Comparison of ENCODE assay signal across 9 mouse cellular contexts in genomic region chr10:76961790-76962489, GRCm38 (mm10). TPM values are rescaled to one million over a fixed set of nuclear protein-coding genes. Genes with fewer than 3 reads are reported as not detected.
A peak's percentile ranks its signal among the peaks of the same experiment; 100 is the strongest.
DNase-seq lines count a peak whose midpoint lies in the region; ATAC-seq and TF ChIP-seq lines count a peak whose summit lies in the region.
"Had no signal": no experiment of that assay in that cellular context is flagged by ENCODE, and none has a peak within 500 bp of the region (broad histone marks: within the 10 kb centered on the region; RNA-seq: fewer than 3 reads in every experiment).

TSS of gene Pcbp3 (minus strand) at chr10:76961887.

- no peaks in the 10 kb centered on the region for H3K27me3 ChIP-seq in forebrain, postnatal 0 days (ENCODE audit: insufficient read depth, low read length)
- H3K27me3 ChIP-seq in neural tube, embryonic 15.5 days (replicated peaks), result no peaks in the 10 kb centered on the region

- 2% methylated on average over 61 of the region's 62 CpGs for WGBS in forebrain, postnatal 0 days
- WGBS in neural tube, embryonic 15.5 days, result 2% methylated on average over 59 of the region's 62 CpGs

- H3K4me1 ChIP-seq in forebrain, postnatal 0 days (ENCODE audit: insufficient read depth), result 0 out of 2 replicates have a peak, but pooled peaks cover 4% of the 10 kb centered on the region
- H3K4me1 ChIP-seq in neural tube, embryonic 15.5 days, result peaks cover 31% of the 10 kb centered on the region

- H3K9me3 ChIP-seq in forebrain, postnatal 0 days (ENCODE audit: low read length), result no peaks in the 10 kb centered on the region
- no peaks in the 10 kb centered on the region for H3K9me3 ChIP-seq in neural tube, embryonic 15.5 days (replicated peaks)

- peak within 1 kb of the TSS; percentile 69 for H3K27ac ChIP-seq in forebrain, postnatal 0 days (ENCODE audit: low read depth, low read length)
- peak within 1 kb of the TSS; percentile 82 for H3K27ac ChIP-seq in neural tube, embryonic 15.5 days (replicated peaks)
- H3K27ac ChIP-seq: macrophage had no signal

- H3K4me2 ChIP-seq in forebrain, postnatal 0 days (ENCODE audit: low read depth), result peak within 1 kb of the TSS; percentile 95
- H3K4me2 ChIP-seq in neural tube, embryonic 15.5 days, result peak within 1 kb of the TSS; percentile 96

- peak within 1 kb of the TSS; percentile 63 for H3K4me3 ChIP-seq in forebrain, postnatal 0 days (ENCODE audit: low read depth, low read length)
- peak within 1 kb of the TSS; percentile 81 for H3K4me3 ChIP-seq in neural tube, embryonic 15.5 days (replicated peaks)

- TF ChIP-seq CTCF in forebrain, postnatal 0 days (IDR thresholded peaks at IDR 0.05; ENCODE audit: low read depth), result no peak

- H3K9ac ChIP-seq in forebrain, postnatal 0 days, result peak within 1 kb of the TSS; percentile 70
- H3K9ac ChIP-seq in neural tube, embryonic 15.5 days (replicated peaks), result peak within 1 kb of the TSS; percentile 80

- ATAC-seq in forebrain, postnatal 0 days, result peak; percentile 98
- ATAC-seq in neural tube, embryonic 15.5 days (ENCODE audit: low FRiP score), result peak; percentile 98

- intact Hi-C loops in heart, postnatal 36 days (cut with DNase I), result loop anchor here (5.0 kb wide), 1 partner anchor 55 kb away; no protein-coding TSS in a partner anchor

- DNase-seq in MN1 (ENCODE audit: low spot score), result peak; percentile 99
- peak; percentile 97 for DNase-seq in cerebellum, adult 8-10 months
- DNase-seq in forebrain, postnatal 0 days, result peak; percentile 99
- peak; percentile 91 to 93 for DNase-seq in heart, postnatal 36 days
- DNase-seq in layer of hippocampus, adult 18-20 months (ENCODE audit: low spot score in 2 of 2), result peak; percentile 98 to 99
- DNase-seq in lung, adult 18-20 months, result peak; percentile 96 to 98
- peak; percentile 97 for DNase-seq in testis, postnatal 10 days (ENCODE audit: low spot score)

- H3K36me3 ChIP-seq in forebrain, postnatal 0 days (ENCODE audit: insufficient read depth), result no peaks in the 10 kb centered on the region
- H3K36me3 ChIP-seq in neural tube, embryonic 15.5 days, result no peaks in the 10 kb centered on the region

RNA-seq across cellular contexts. Expression of gene Pcbp3, which starts in this region (rescaled TPM):
- 32.9 and 40.4 TPM in 2 replicates for total RNA-seq in forebrain, postnatal 0 days (2014; rRNA removed)
- polyA plus RNA-seq in forebrain, postnatal 0 days (2015; fragmentation: Nextera tagmentation; extraction: Ambion mirVana), result 74.7 and 78.6 TPM in 2 replicates
- total RNA-seq in heart, postnatal 36 days (2021), result 1 to 10 TPM; 2.4 to 4.9 TPM
- total RNA-seq in layer of hippocampus, adult 18-20 months (2021), result 10 to 100 TPM; 64.6 to 66.0 TPM
- polyA plus RNA-seq in neural tube, embryonic 15.5 days (2015; fragmentation: Nextera tagmentation; extraction: Ambion mirVana), result 98.8 and 103 TPM in 2 replicates

Comparison
In these comparisons a context has a peak if more than half of its experiments do, and no peak if none do; other contexts are left out.
1. Peak in every context shown above with its lines: DNase-seq, ATAC-seq, H3K4me3 ChIP-seq and H3K27ac ChIP-seq.